Mouse (Mus musculus): ENCODE data around the gene Trio. TPM values are rescaled to one million over a fixed set of nuclear protein-coding genes. Genes with fewer than 3 reads are reported as not detected.

The Trio gene
- polyA plus RNA-seq, 1 experiment from 2014 or later = 36.2 TPM

GRCm38 (mm10) chr15:27761416-27761815, 264.2 kb downstream of the Trio start:
- H3K4me1 ChIP-seq (replicated peaks) = 0 out of 2 replicates have a peak, but pooled peaks cover 8% of the 10 kb centered on the region
- no peaks in the 10 kb centered on the region for H3K9me3 ChIP-seq
- peaks cover 58% of the 10 kb centered on the region for H3K36me3 ChIP-seq
- no peak overlapping the region for H3K9ac ChIP-seq
- no peaks in the 10 kb centered on the region for H3K27me3 ChIP-seq
- WGBS = 58% methylated on average over 3 of the region's 3 CpGs
- H3K27ac ChIP-seq (replicated peaks) = peak overlapping the region; percentile 40; the same call in 1 of the 2 replicates
- ATAC-seq (ENCODE audit: low FRiP score, low read depth) = 0 out of 2 replicates have a peak, but pooled peaks have one; percentile 19
- H3K4me2 ChIP-seq = no peak overlapping the region
- H3K4me3 ChIP-seq = no peak overlapping the region

DNA sequence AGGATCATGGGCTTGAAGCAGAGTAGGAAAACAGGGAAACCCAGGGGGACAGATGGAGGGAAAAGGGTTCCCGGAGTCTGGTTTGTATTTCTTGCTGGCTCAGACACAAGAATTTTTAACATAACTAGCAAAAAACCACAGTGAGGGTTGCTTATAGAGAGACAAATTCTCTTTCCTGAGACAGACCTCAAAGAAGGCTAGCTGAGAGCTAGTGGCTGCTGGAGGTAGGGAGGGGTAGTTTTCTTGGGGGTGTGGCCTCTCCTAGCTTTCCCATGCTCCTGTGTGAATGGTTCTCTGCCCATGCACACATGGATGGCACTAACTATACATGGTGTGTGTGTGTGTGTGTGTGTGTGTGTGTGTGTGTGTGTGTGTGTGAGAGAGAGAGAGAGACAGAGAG, 265.0 kb downstream of the Trio start:
- H3K27ac ChIP-seq (replicated peaks) = 0 out of 2 replicates have a peak overlapping the region, but pooled peaks have one; percentile 23
- no peaks in the 10 kb centered on the region for H3K27me3 ChIP-seq
- ATAC-seq (ENCODE audit: low FRiP score, low read depth) = no peak

GRCm38 (mm10) chr15:27759890-27760289, 265.8 kb downstream of the Trio start:
- Histone ChIP-seq H3K36me3 (peaks cover 63% of the 10 kb centered on the region), H3K4me1 (replicated peaks) (0 out of 2 replicates have a peak, but pooled peaks cover 8% of the 10 kb centered on the region), H3K27me3 (no peaks in the 10 kb centered on the region), H3K9ac (no peak overlapping the region), H3K27ac (replicated peaks) (0 out of 2 replicates have a peak overlapping the region, but pooled peaks have one; percentile 23), H3K9me3 (no peaks in the 10 kb centered on the region), H3K4me3 (no peak overlapping the region), H3K4me2 (no peak overlapping the region)
- peak; percentile 42 for ATAC-seq (ENCODE audit: low FRiP score, low read depth)
- WGBS = 58% methylated on average over 5 of the region's 5 CpGs

More for the DNA sequence above, 265.0 kb downstream of the Trio start:
- H3K9me3 ChIP-seq = no peaks in the 10 kb centered on the region
- no peak overlapping the region for H3K4me3 ChIP-seq
- H3K36me3 ChIP-seq = peaks cover 59% of the 10 kb centered on the region
- H3K4me2 ChIP-seq = no peak overlapping the region
- H3K9ac ChIP-seq = no peak overlapping the region
- H3K4me1 ChIP-seq (replicated peaks) = 0 out of 2 replicates have a peak, but pooled peaks cover 8% of the 10 kb centered on the region
- 76% methylated on average over 1 of the region's 1 CpGs for WGBS

DNA sequence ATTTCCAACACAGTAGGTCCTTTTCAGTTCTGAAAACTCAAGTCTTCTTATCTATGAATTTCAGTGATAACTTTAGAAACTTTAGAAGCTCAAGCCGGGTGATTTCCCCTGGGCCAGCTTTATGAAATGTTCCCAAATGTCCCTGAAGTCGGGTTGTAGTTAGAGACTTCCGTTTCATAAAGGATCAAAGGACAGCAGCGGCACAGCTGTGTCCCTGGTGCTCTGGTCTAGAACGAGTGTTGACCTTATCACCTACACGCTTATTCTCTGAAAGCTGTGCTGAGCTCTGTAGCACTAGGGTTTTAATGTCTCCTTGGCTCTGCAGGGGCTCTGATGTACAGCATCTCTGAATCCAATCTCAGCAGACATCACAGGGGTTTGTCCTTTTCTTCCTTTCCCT, 267.0 kb downstream of the Trio start:
- H3K27me3 ChIP-seq = no peaks in the 10 kb centered on the region
- no peak overlapping the region for H3K4me3 ChIP-seq
- no peaks in the 10 kb centered on the region for H3K9me3 ChIP-seq
- H3K36me3 ChIP-seq = peaks cover 63% of the 10 kb centered on the region
- ATAC-seq (ENCODE audit: low FRiP score, low read depth) = no peak
- no peak overlapping the region for H3K4me2 ChIP-seq
- H3K4me1 ChIP-seq (replicated peaks) = 0 out of 2 replicates have a peak, but pooled peaks cover 8% of the 10 kb centered on the region
- no peak overlapping the region for H3K27ac ChIP-seq (replicated peaks)
- H3K9ac ChIP-seq = no peak overlapping the region
- WGBS = 70% methylated on average over 6 of the region's 6 CpGs

DNA sequence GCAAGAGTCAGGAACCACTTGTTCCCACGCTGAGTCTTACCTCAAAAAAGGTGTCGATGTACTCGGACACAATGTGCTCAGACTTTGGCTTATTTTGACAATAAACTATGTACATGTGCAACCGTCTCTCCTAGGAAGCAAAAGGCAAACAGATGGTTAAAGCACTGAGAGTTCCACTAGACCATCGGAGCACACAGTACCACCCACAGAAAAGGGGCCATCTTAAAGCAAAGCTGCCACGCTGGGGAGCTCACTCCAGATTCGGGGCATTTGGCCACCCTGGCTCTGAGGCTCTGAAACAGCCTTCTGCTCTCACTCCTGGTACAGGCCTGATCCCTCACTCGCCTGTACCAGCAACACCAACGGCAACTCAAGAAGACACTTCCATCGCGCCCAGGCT, 269.2 kb downstream of the Trio start:
- Histone ChIP-seq H3K9ac (no peak overlapping the region), H3K9me3 (no peaks in the 10 kb centered on the region), H3K4me3 (no peak overlapping the region), H3K4me2 (no peak overlapping the region), H3K27ac (replicated peaks) (no peak overlapping the region), H3K4me1 (replicated peaks) (0 out of 2 replicates have a peak, but pooled peaks cover 8% of the 10 kb centered on the region), H3K36me3 (peaks cover 69% of the 10 kb centered on the region), H3K27me3 (no peaks in the 10 kb centered on the region)
- no peak for ATAC-seq (ENCODE audit: low FRiP score, low read depth)
- WGBS = 93% methylated on average over 11 of the region's 11 CpGs

DNA sequence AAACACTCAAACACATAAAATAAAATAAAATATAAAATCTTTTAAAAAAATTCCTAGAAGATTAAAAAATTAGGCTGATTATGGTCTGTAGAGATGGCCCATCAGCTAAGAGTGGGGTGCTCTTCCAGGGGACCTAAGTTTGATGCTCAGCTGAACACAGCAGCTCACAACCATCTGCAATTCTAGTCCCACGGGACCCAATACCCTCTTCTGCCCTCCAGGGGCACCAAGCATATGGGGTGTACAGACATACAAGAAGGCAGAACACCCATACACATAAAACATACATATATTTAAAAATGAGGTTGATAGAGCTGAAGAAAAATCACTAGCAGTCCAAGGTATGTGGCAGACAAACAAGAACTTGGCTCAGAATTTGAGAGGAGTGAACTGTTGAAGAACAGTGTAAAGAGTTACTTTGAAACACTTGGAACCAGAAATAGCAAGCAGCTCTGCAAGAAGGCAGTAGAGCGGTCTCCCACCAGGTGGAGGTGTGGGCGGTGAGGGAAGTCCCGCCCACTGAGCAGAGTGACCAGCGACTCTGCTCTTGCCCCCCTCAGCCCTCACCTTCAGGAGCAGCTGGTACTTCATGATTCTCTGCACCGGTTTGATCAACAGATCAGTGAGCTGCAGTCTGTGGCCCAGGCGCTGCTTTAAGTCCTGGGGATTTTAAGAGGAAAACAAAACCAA, 270.9 kb downstream of the Trio start:
- Histone ChIP-seq H3K4me2 (no peak overlapping the region), H3K36me3 (peaks cover 79% of the 10 kb centered on the region), H3K4me3 (no peak overlapping the region), H3K27ac (replicated peaks) (no peak overlapping the region), H3K27me3 (no peaks in the 10 kb centered on the region), H3K9ac (no peak overlapping the region), H3K4me1 (replicated peaks) (0 out of 2 replicates have a peak, but pooled peaks cover 4% of the 10 kb centered on the region), H3K9me3 (no peaks in the 10 kb centered on the region)
- no peak for ATAC-seq (ENCODE audit: low FRiP score, low read depth)
- 81% methylated on average over 7 of the region's 7 CpGs for WGBS

- no peak overlapping the region for H3K9ac ChIP-seq
- H3K4me2 ChIP-seq = no peak overlapping the region
- WGBS = 91% methylated on average over 5 of the region's 5 CpGs
Measured at GRCm38 (mm10) chr15:27753923-27754322, 271.7 kb downstream of the Trio start.

DNA sequence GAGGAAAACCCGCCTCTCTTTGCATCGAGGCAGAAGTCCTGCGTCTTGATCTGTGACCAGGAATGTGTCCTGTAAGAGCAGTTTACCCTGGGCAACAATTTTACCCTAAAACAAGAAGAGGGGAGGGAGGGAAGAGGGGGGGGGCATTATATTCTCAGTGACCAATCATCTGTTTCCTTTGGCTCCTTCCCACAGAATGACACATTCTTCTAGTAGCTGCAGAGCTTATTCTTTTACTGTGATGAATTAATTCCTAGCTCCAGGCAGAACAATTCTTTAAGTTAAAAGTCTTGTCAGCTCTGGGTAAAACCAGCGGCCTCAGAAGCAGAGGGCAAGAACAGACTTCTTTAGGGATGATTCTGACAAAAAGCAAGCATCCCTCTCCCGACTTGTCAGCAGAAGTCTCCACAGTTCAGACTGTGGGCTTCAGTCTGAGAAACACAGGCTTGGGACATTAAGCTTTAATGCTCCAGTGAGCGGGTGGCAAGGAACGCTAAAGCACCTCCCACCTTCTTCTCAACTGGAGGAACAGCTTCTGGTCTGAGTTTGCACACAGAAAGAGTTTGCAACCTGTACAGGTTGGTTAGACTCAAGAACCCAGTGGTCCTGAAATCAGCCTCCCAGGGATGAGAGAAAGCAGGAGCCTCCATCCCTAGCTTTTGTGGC, 272.8 kb downstream of the Trio start:
- H3K36me3 ChIP-seq = peaks cover 82% of the 10 kb centered on the region
- no peak for ATAC-seq (ENCODE audit: low FRiP score, low read depth)
- H3K4me3 ChIP-seq = no peak overlapping the region
- 58% methylated on average over 7 of the region's 7 CpGs for whole genome bisulfite sequencing
- 0 out of 2 replicates have a peak, but pooled peaks cover 4% of the 10 kb centered on the region for H3K4me1 ChIP-seq (replicated peaks)
- peak overlapping the region; percentile 39 for H3K27ac ChIP-seq (replicated peaks)
- H3K9me3 ChIP-seq = no peaks in the 10 kb centered on the region
- H3K27me3 ChIP-seq = no peaks in the 10 kb centered on the region
- H3K4me2 ChIP-seq = no peak overlapping the region
- no peak overlapping the region for H3K9ac ChIP-seq

More at GRCm38 (mm10) chr15:27753923-27754322, 271.7 kb downstream of the Trio start:
- no peak for ATAC-seq (ENCODE audit: low FRiP score, low read depth)
- H3K27ac ChIP-seq (replicated peaks) = 0 out of 2 replicates have a peak overlapping the region, but pooled peaks have one; percentile 27
- no peak overlapping the region for H3K4me3 ChIP-seq
- no peaks in the 10 kb centered on the region for H3K27me3 ChIP-seq
- 0 out of 2 replicates have a peak, but pooled peaks cover 4% of the 10 kb centered on the region for H3K4me1 ChIP-seq (replicated peaks)
- no peaks in the 10 kb centered on the region for H3K9me3 ChIP-seq
- peaks cover 80% of the 10 kb centered on the region for H3K36me3 ChIP-seq

DNA sequence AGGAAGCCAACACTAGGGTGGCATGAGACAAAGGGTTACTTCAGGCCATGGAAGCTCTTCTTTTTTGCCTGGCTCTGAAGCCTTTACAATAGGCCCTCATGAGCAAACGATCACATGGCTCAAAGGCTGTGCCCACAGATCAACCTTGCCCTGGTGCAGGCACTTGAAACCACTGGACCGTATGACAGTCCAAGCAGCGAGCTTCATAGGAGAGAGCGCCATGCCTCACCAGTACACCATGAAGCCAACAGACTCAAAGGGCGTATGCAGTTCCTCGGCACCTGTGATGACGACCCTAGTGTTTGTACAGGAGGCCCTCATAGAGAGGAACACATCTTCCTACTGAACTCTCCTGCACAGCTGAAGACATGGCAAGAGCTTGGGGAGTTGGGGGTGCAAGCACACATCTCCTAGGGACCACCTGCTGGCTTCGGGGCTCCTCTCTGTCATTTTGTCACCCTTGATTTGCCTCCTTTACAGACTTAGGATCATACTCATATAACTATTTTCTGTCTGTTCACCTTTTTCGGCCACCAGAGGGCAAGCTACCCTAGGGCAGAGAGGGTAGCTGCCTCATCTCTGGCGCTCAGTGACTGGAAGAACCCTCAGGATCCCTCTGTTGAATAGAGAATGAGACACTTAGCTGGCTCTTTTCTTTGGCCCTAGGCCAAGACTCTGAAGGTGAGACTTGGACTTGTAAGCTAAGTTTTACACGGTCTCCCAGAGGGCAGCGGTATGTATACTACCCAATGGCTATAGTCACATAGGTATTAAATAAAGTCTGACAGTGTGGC, 273.8 kb downstream of the Trio start:
- H3K4me1 ChIP-seq (replicated peaks) = 0 out of 2 replicates have a peak, but pooled peaks cover 4% of the 10 kb centered on the region
- no peaks in the 10 kb centered on the region for H3K9me3 ChIP-seq
- H3K4me2 ChIP-seq = no peak overlapping the region
- ATAC-seq (ENCODE audit: low FRiP score, low read depth) = peak; percentile 29; the same call in 1 of the 2 replicates
- no peaks in the 10 kb centered on the region for H3K27me3 ChIP-seq
- H3K9ac ChIP-seq = no peak overlapping the region
- H3K36me3 ChIP-seq = peaks cover 83% of the 10 kb centered on the region
- H3K27ac ChIP-seq (replicated peaks) = no peak overlapping the region
- 80% methylated on average over 12 of the region's 12 CpGs for WGBS
- H3K4me3 ChIP-seq = no peak overlapping the region

- Histone ChIP-seq H3K27ac (replicated peaks) (no peak overlapping the region), H3K4me2 (no peak overlapping the region), H3K27me3 (no peaks in the 10 kb centered on the region), H3K4me1 (replicated peaks) (0 out of 2 replicates have a peak, but pooled peaks cover 4% of the 10 kb centered on the region), H3K9ac (no peak overlapping the region), H3K9me3 (no peaks in the 10 kb centered on the region), H3K36me3 (peaks cover 78% of the 10 kb centered on the region), H3K4me3 (no peak overlapping the region)
- no peak for ATAC-seq (ENCODE audit: low FRiP score, low read depth)
- WGBS = 91% methylated on average over 8 of the region's 8 CpGs
Measured at GRCm38 (mm10) chr15:27748739-27749138, 276.9 kb downstream of the Trio start.

- Histone ChIP-seq H3K9me3 (no peaks in the 10 kb centered on the region), H3K4me3 (no peak overlapping the region), H3K27ac (replicated peaks) (no peak overlapping the region), H3K36me3 (peaks cover 88% of the 10 kb centered on the region), H3K4me1 (replicated peaks) (no peaks in the 10 kb centered on the region), H3K4me2 (no peak overlapping the region), H3K27me3 (no peaks in the 10 kb centered on the region), H3K9ac (no peak overlapping the region)
- WGBS = 86% methylated on average over 18 of the region's 18 CpGs
- ATAC-seq (ENCODE audit: low FRiP score, low read depth) = no peak
Measured at GRCm38 (mm10) chr15:27747512-27747911, 278.1 kb downstream of the Trio start.

Data from hindbrain, embryonic 15.5 days (tissue).